Mouse (Mus musculus): ENCODE measurements around the gene Slc44a2. TPM values are rescaled to one million over a fixed set of nuclear protein-coding genes. Genes with fewer than 3 reads are reported as not detected.
A peak's percentile ranks its signal among the peaks of the same experiment; 100 is the strongest.

The Slc44a2 gene
- total and polyA plus RNA-seq, 2 experiments from 2014 or later, result 47.1 to 58.5 TPM

DNA sequence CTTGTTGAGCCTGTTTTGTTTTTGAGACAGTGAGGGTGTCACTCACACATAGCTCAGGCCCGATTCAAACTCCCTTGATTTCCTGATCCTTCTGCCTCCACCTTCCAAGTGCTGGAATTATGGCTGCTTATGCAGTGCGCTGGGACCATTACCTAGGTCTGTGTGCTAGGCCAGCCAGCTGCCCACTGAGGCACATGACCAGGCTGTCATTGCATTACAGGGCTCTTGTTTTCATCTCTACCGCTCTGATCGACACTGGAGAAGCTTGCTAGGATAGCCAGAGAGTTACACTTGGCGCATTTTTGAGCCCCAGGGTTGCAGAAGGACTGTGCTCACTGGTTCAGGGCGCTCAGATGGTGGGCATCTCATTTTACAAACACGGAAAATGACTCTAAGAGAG is 8.8 kb upstream of the Slc44a2 start:
- Histone ChIP-seq H3K4me3 (ENCODE audit: low read depth, low read length) (peak overlapping the region; percentile 25), H3K9ac (replicated peaks; ENCODE audit: low read length, poor library complexity, severe bottlenecking) (no peak overlapping the region), H3K27ac (ENCODE audit: low read depth, low read length) (no peak overlapping the region), H3K4me2 (ENCODE audit: low read depth, low read length, poor library complexity, severe bottlenecking) (peak overlapping the region; percentile 42), H3K4me1 (ENCODE audit: insufficient read depth, low read length) (no peaks in the 10 kb centered on the region), H3K36me3 (ENCODE audit: insufficient read depth, low read length) (no peaks in the 10 kb centered on the region), H3K9me3 (ENCODE audit: low read length) (no peaks in the 10 kb centered on the region), H3K27me3 (ENCODE audit: insufficient read depth, low read length) (no peaks in the 10 kb centered on the region)
- no peak for TF ChIP-seq CTCF (IDR thresholded peaks at IDR 0.05)
- 29% methylated on average over 7 of the region's 7 CpGs for WGBS
- DNase-seq (ENCODE audit: low spot score) (no peak), ATAC-seq (ENCODE audit: low FRiP score) (no peak)

DNA sequence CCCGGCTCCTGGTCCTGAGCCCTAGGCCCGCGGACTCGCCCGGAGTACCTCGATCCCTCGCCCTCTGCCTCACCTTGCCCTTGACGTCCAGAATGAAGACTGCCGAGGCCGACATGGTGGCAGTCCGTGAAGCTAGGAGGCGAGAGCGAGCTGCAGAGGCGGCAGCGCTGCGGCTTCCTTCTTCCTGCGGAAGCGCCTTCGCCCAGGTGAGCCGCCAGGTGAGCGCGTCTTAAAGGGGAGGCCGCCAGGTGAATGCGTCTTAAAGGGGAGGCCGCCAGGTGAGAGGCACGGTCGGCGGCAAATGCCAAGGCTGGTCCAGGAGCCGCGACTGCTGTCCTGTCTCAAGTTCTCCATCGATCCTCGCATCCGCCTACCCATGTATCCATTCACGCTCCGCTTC is 8.4 kb upstream of the Slc44a2 start, which contains the start of gene Ap1m2:
Gene Ap1m2, minus strand, starts transcription at position 204 of the 400 bp plus-strand sequence.
- no peak within 1 kb of the TSS for H3K27ac ChIP-seq (ENCODE audit: low read depth, low read length)
- H3K27me3 ChIP-seq (ENCODE audit: insufficient read depth, low read length), result no peaks in the 10 kb centered on the region
- ATAC-seq (ENCODE audit: low FRiP score) (no peak), DNase-seq (ENCODE audit: low spot score) (peak; percentile 40)
- no peak within 1 kb of the TSS for H3K9ac ChIP-seq (replicated peaks; ENCODE audit: low read length, poor library complexity, severe bottlenecking)
- no peaks in the 10 kb centered on the region for H3K9me3 ChIP-seq (ENCODE audit: low read length)
- TF ChIP-seq CTCF (IDR thresholded peaks at IDR 0.05), result peak; percentile 47
- peak within 1 kb of the TSS; percentile 25 for H3K4me3 ChIP-seq (ENCODE audit: low read depth, low read length)
- H3K4me1 ChIP-seq (ENCODE audit: insufficient read depth, low read length), result no peaks in the 10 kb centered on the region
- no peaks in the 10 kb centered on the region for H3K36me3 ChIP-seq (ENCODE audit: insufficient read depth, low read length)
- 15% methylated on average over 35 of the region's 35 CpGs for WGBS
- peak within 1 kb of the TSS; percentile 42 for H3K4me2 ChIP-seq (ENCODE audit: low read depth, low read length, poor library complexity, severe bottlenecking)

DNA sequence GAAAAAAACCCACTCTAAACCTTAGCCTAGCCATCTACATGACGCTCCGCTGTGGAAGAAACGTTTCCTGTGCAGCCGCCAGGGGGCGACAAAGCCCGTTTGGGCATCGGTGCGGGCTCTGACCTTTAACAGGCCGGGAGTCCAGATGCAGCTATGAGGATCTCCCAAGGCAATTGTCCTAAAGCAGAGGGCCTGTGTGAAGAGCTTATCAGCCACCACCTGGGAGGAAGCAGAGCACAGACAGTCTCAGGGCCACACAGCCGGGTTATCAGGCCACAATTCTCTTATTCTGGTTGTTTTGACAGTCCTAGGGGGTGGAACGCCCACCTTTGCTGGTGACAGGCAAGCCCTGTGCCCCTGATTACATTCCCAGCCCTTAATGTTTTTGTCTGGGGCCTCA is 7.1 kb upstream of the Slc44a2 start:
- peak; percentile 72 for DNase-seq (ENCODE audit: low spot score)
- no peak overlapping the region for H3K9ac ChIP-seq (replicated peaks; ENCODE audit: low read length, poor library complexity, severe bottlenecking)
- TF ChIP-seq CTCF (IDR thresholded peaks at IDR 0.05), result peak; percentile 88
- H3K4me3 ChIP-seq (ENCODE audit: low read depth, low read length), result no peak overlapping the region
- WGBS, result 10% methylated on average over 11 of the region's 11 CpGs
- no peaks in the 10 kb centered on the region for H3K36me3 ChIP-seq (ENCODE audit: insufficient read depth, low read length)
- H3K27me3 ChIP-seq (ENCODE audit: insufficient read depth, low read length), result no peaks in the 10 kb centered on the region
- ATAC-seq (ENCODE audit: low FRiP score), result peak; percentile 55; the same call in 1 of the 2 replicates
- H3K9me3 ChIP-seq (ENCODE audit: low read length), result no peaks in the 10 kb centered on the region
- no peak overlapping the region for H3K4me2 ChIP-seq (ENCODE audit: low read depth, low read length, poor library complexity, severe bottlenecking)
- no peaks in the 10 kb centered on the region for H3K4me1 ChIP-seq (ENCODE audit: insufficient read depth, low read length)
- no peak overlapping the region for H3K27ac ChIP-seq (ENCODE audit: low read depth, low read length)

DNA sequence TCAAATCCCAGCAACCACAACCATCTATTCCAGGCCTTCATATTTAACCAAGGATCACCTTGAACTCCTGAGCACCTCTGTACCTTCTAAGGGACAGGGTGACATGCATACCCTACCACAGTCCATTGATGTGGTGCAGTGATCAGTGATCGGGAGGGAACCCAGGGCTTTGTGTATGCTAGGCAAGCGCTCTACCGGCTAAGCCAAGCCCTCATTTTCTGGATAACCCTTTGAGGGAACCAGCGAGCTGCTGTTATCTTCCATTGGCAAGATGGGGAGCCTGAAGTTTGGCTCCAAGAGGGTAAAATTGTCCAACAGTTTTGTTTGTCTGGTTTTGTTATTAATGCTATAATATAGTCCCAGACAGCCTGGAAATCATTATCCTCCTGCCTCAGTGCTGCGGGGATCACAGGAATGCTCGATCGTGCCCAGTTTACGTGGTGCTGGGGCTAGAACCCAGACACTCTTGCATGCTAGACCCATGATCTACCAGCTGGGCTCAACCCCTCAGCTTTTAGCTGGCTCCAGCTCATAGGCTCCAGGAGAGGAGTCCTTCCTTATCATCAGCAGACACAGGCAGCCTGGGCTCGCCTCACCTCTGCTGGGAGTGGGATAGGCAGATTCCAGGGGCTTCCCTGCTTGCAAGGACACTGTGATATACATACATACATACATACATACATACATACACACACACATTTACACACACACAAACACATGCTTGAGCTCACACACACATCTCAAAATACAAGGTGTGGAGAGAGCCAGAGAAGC is 5.9 kb upstream of the Slc44a2 start:
- ATAC-seq (ENCODE audit: low FRiP score), result no peak
- WGBS, result 91% methylated on average over 9 of the region's 9 CpGs
- H3K9me3 ChIP-seq (ENCODE audit: low read length), result no peaks in the 10 kb centered on the region

DNA sequence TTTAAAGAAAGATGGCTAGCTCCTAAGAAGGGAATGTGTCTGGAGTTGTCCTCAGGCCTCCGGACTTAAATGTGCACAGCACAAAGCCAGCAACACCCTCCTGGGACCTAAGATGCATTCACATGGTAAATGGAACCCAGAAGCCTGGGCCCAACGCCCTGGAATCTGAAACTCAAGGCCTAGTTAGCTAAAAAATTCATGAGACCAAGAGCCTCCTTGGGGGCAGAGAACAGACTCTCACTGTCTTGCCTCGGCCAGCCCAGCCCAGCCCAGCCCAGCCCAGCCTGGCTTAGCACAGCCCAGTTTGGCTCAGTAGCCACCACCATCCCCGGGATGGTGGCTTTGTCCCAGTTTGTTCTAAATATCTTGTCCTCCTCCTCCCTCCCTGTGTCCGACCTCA is 5.1 kb upstream of the Slc44a2 start:
- WGBS, result 53% methylated on average over 5 of the region's 5 CpGs
- no peak overlapping the region for H3K4me3 ChIP-seq (ENCODE audit: low read depth, low read length)
- no peak overlapping the region for H3K27ac ChIP-seq (ENCODE audit: low read depth, low read length)
- TF ChIP-seq CTCF (IDR thresholded peaks at IDR 0.05), result no peak
- DNase-seq (ENCODE audit: low spot score), result no peak
- H3K27me3 ChIP-seq (ENCODE audit: insufficient read depth, low read length), result no peaks in the 10 kb centered on the region
- no peaks in the 10 kb centered on the region for H3K4me1 ChIP-seq (ENCODE audit: insufficient read depth, low read length)
- H3K9ac ChIP-seq (replicated peaks; ENCODE audit: low read length, poor library complexity, severe bottlenecking), result no peak overlapping the region
- no peaks in the 10 kb centered on the region for H3K9me3 ChIP-seq (ENCODE audit: low read length)
- ATAC-seq (ENCODE audit: low FRiP score), result no peak
- no peak overlapping the region for H3K4me2 ChIP-seq (ENCODE audit: low read depth, low read length, poor library complexity, severe bottlenecking)
- H3K36me3 ChIP-seq (ENCODE audit: insufficient read depth, low read length), result no peaks in the 10 kb centered on the region

More for the DNA sequence above, 5.9 kb upstream of the Slc44a2 start:
- H3K9ac ChIP-seq (replicated peaks; ENCODE audit: low read length, poor library complexity, severe bottlenecking), result no peak overlapping the region
- no peak overlapping the region for H3K4me3 ChIP-seq (ENCODE audit: low read depth, low read length)
- H3K4me1 ChIP-seq (ENCODE audit: insufficient read depth, low read length), result no peaks in the 10 kb centered on the region
- no peaks in the 10 kb centered on the region for H3K36me3 ChIP-seq (ENCODE audit: insufficient read depth, low read length)
- no peaks in the 10 kb centered on the region for H3K27me3 ChIP-seq (ENCODE audit: insufficient read depth, low read length)
- no peak overlapping the region for H3K27ac ChIP-seq (ENCODE audit: low read depth, low read length)
- DNase-seq (ENCODE audit: low spot score), result no peak
- no peak for TF ChIP-seq CTCF (IDR thresholded peaks at IDR 0.05)
- no peak overlapping the region for H3K4me2 ChIP-seq (ENCODE audit: low read depth, low read length, poor library complexity, severe bottlenecking)

DNA sequence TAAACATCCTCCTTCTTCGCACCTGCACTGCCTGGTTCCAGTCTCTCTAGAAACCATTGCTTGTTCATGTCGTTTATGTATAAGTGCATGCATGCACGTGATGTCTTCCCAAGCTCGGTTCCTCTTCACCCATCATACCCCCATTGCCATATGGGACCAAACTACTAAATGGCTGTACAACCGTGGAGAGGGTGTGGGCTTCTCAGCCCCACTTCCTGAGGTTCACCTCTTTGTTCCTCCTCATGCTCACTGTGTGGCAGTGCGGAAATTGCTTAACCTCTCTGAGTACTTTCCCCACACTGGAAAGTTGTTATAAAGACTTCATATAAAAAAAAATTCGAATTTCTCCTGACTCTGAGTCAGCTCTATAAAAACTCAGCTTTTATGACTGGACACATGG is 3.8 kb upstream of the Slc44a2 start:
- ATAC-seq (ENCODE audit: low FRiP score), result no peak
- 0 out of 2 replicates have a peak, but pooled peaks cover 4% of the 10 kb centered on the region for H3K4me1 ChIP-seq (ENCODE audit: insufficient read depth, low read length)
- H3K4me3 ChIP-seq (ENCODE audit: low read depth, low read length), result no peak overlapping the region
- H3K36me3 ChIP-seq (ENCODE audit: insufficient read depth, low read length), result no peaks in the 10 kb centered on the region
- no peak overlapping the region for H3K27ac ChIP-seq (ENCODE audit: low read depth, low read length)
- DNase-seq (ENCODE audit: low spot score), result no peak
- H3K4me2 ChIP-seq (ENCODE audit: low read depth, low read length, poor library complexity, severe bottlenecking), result no peak overlapping the region
- H3K9me3 ChIP-seq (ENCODE audit: low read length), result no peaks in the 10 kb centered on the region
- 76% methylated on average over 7 of the region's 7 CpGs for WGBS
- H3K9ac ChIP-seq (replicated peaks; ENCODE audit: low read length, poor library complexity, severe bottlenecking), result no peak overlapping the region
- TF ChIP-seq CTCF (IDR thresholded peaks at IDR 0.05), result no peak
- H3K27me3 ChIP-seq (ENCODE audit: insufficient read depth, low read length), result no peaks in the 10 kb centered on the region

All from midbrain, postnatal 0 days (tissue).